Mouse (Mus musculus) erythroblast, embryonic 14.5 days (primary cell): Measurements from ENCODE around the gene Rrad.

Experiments
- GATA1 ChIP-seq: IDR thresholded peaks from 2 replicates; pipeline ENCODE4 v1.6.1; 2012; ENCODE audit warnings: low read length, inconsistent platforms, mixed read lengths
- TAL1 ChIP-seq: IDR thresholded peaks from 3 replicates; pipeline ENCODE4 v1.6.1; 2012; ENCODE audit warnings: low read length, inconsistent platforms, mixed read lengths

DNA sequence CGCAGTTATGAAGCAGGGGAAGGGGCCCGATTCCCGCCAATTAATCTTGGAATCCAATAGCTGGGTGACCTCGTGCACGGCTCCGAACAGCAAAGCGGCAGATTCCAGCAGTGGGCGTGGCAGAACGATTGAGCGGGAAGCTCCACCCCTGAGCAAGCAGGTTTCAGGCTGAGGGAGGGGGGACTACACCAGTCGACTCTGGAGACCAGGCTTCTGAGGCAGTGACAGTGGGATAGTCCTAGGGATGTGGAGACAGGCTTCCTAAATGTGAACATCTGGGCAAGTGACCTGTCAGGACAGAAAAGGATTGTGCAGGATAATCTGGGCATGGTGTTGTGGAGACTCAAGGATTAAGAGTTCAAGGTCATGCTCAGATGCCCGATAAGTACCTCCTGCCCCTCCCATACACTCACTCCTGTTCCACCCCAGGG is 29.2 kb downstream of the Rrad start:
- TF ChIP-seq GATA1 (no peak), TAL1 (no peak)
